Mouse (Mus musculus) induced T-regulatory cell, adult 2 months (primary cell): ENCODE results near the gene Gm21119.
"Not testable (repeated sequence)": the region's sequence is repeated elsewhere in the genome, so short reads cannot be mapped to it uniquely, and the experiment has no call there.

Source experiments
- DNase-seq: peaks from one replicate; pipeline ENCODE4 v3.0.0-alpha.2; 2012; ENCODE audit warnings: low read depth

The Gm21119 gene

GRCm38 (mm10) chr8:20614619-20615018 lies at the start of gene Gm21119:
Gm21119 (plus strand) TSS chr8:20614919.
- not testable (repeated sequence) for DNase-seq

GRCm38 (mm10) chr8:20566753-20567152 lies 48.0 kb upstream of the Gm21119 start:
- not testable (repeated sequence) for DNase-seq

- peak; percentile 45 for DNase-seq
Observed at GRCm38 (mm10) chr8:20581081-20581480, 33.6 kb upstream of the Gm21119 start.

- not testable (repeated sequence) for DNase-seq
Observed at GRCm38 (mm10) chr8:20582772-20583171, 31.9 kb upstream of the Gm21119 start.

GRCm38 (mm10) chr8:20588268-20589177 lies 26.2 kb upstream of the Gm21119 start:
- DNase-seq, result peak; percentile 1

- DNase-seq, result not testable (repeated sequence)
Observed at GRCm38 (mm10) chr8:20589178-20589539, 25.6 kb upstream of the Gm21119 start.

- DNase-seq, result peak; percentile 1
Observed at GRCm38 (mm10) chr8:20590117-20590997, 24.4 kb upstream of the Gm21119 start.

- not testable (repeated sequence) for DNase-seq
Observed at GRCm38 (mm10) chr8:20591002-20591401, 23.7 kb upstream of the Gm21119 start.

- not testable (repeated sequence) for DNase-seq
Observed at GRCm38 (mm10) chr8:20592732-20593272, 21.9 kb upstream of the Gm21119 start.

- not testable (repeated sequence) for DNase-seq
Observed at GRCm38 (mm10) chr8:20593841-20594240, 20.9 kb upstream of the Gm21119 start.

- not testable (repeated sequence) for DNase-seq
Observed at GRCm38 (mm10) chr8:20596081-20596841, 18.5 kb upstream of the Gm21119 start.

GRCm38 (mm10) chr8:20596842-20597708 lies 17.6 kb upstream of the Gm21119 start:
- DNase-seq, result not testable (repeated sequence)

GRCm38 (mm10) chr8:20598300-20599170 lies 16.2 kb upstream of the Gm21119 start:
- not testable (repeated sequence) for DNase-seq

- not testable (repeated sequence) for DNase-seq
Observed at GRCm38 (mm10) chr8:20599350-20599749, 15.4 kb upstream of the Gm21119 start.

GRCm38 (mm10) chr8:20610856-20611255 lies 3.9 kb upstream of the Gm21119 start:
- DNase-seq, result not testable (repeated sequence)

GRCm38 (mm10) chr8:20612721-20613120 lies 2.0 kb upstream of the Gm21119 start:
- not testable (repeated sequence) for DNase-seq

GRCm38 (mm10) chr8:20630766-20631165 lies 16.0 kb downstream of the Gm21119 start:
- not testable (repeated sequence) for DNase-seq

- not testable (repeated sequence) for DNase-seq
Observed at GRCm38 (mm10) chr8:20637931-20638330, 23.2 kb downstream of the Gm21119 start.

GRCm38 (mm10) chr8:20643536-20643935 lies 28.8 kb downstream of the Gm21119 start:
- DNase-seq, result not testable (repeated sequence)
